Mouse (Mus musculus) layer of hippocampus, postnatal 25 days (tissue): ENCODE results near the gene 1810043G02Rik. TPM values are rescaled to one million over a fixed set of nuclear protein-coding genes. Genes with fewer than 3 reads are reported as not detected.
A peak's percentile ranks its signal among the peaks of the same experiment; 100 is the strongest.
"Not testable (repeated sequence)": the region's sequence is repeated elsewhere in the genome, so short reads cannot be mapped to it uniquely, and the experiment has no call there.

Experiments used
- DNase-seq, 2 experiments: peaks; one replicate each; pipeline ENCODE4 v3.0.0; 2022; ENCODE audit warnings: mixed read lengths in 2 of 2, low spot score in 1 of 2; ENCODE audit errors: extremely low spot score in 1 of 2
- total RNA-seq, 2 experiments: library from RNA; stranded (reverse); gene quantifications; 2 replicates each; pipeline ENCODE4 v1.2.3; 2021

1810043G02Rik gene
- 10 to 100 TPM; 31.3 to 39.8 TPM for total RNA-seq

DNA sequence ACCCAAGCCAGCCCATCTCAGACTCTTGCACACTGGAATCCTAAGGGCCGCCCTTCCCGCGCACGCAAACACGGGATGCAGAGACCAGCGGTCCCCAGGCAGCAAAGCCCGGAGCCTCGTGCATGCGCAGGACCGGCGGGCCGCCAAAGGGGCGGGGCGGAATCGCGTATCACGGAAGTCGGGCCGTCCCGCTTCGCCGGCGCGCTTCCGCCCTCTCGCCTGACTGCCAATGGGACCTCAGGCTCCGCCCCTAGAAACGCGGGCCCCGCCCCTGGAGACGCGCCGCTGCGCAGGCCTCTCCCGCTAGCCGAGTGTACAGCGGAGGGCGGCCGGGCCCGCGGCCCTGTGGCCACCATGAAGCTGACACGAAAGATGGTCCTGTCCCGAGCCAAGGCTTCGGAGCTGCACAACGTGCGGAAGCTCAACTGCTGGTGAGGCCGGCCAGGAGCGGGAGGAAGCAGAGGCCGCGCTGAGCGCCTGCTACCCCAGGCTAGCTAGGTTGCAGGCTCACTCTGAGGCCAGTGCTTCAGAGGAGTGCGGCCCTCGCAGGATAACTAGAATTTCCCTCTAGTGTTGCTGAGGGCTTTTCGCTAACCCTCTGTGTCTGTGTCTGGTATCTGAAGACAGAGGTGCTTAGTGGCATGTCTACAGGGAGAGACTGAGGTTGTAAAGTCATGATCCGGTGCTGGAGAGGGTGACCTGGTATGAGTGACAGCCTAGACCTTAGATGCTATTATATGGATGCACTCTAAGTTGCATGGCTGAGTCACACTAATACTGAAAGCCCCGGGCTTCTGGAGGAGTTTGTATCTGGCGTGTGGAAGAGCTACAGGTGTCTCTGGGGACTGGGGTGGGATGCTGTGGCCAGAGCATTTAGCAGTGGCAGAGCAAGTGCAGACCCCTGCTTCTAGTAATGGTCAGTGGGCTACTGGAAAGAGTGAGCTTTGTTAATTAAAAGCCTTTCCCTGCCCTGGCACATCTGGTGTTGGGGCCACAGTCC, at the start of gene 1810043G02Rik:
TSS of gene 1810043G02Rik (plus strand) at position 174 of the 1,000 bp plus-strand sequence.
- DNase-seq, result peak; percentile 99

DNA sequence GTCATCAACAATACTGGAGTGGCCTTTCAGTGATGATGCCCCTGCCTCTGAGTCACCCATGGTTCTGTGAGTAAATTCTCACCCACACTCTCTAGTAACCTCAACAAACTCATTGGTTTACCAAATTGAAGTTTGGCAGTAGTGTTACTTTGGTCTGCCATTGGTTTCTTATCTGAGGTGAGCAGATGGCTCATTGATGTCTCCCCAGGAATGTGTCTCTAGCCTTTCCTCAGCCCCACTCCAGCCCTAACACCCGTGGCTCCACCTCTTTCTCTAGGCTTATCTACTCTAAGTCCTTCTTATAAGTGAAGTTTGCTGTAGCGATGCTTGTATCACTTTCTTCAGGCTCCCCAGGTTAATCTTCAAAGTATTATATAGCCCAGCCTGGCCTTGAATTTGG, 38.6 kb upstream of the 1810043G02Rik start:
- DNase-seq, result no peak

DNA sequence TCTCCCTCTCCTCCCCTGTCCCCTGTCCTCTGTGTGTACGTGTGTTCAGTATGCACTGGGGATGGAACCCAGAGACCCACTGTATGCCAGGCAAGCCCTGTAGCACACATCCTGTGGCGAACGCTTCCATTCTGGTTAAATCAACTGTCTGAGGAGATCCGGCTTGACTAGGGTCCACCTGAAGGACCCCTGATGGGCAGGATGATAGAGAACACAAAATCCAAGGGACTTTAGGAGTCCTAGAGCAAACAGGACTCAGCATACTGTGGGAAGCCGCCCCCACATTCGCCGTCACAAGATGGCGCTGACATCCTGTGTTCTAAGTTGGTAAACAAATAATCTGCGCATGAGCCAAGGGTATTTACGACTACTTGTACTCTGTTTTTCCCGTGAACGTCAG, 27.9 kb upstream of the 1810043G02Rik start:
- not testable (repeated sequence) for DNase-seq

DNA sequence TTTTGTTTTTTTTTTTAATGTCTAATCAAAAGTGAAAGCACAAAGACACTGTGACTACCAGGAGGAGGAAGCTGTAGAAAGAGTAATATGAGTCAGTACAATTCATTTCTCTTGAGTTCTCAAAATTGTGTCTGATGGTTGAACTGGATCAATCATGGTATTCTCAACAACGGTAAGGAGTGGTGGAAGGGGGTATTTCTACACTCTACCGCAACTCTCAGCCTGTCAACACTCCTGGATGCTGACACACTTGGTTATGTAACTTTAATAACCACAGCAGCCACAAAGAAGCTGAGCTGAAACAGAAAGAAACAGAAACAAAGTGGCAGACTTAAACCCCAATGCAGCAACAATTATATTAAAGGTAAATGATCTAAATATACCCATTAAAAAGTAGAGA, 15.6 kb upstream of the 1810043G02Rik start:
- DNase-seq, result no peak

DNA sequence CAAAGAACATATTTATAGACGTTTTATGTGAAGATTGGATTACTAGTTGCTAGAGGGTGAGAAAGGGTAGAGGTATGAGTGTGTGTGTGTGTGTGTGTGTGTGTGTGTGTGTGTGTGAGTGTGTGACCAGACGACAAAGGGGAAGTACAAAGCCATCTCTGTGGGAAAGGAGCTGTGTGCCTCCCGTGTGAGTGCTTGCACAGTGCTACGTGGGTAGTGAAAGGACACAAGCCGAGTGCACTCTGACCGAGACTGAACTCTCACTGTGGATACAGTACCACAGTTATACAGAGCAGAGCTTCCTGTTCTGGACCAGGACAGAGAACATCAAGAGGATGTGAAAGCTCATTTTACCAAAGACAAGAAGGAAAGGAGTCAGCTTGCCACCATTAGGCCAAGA, 14.4 kb upstream of the 1810043G02Rik start:
- no peak for DNase-seq

DNA sequence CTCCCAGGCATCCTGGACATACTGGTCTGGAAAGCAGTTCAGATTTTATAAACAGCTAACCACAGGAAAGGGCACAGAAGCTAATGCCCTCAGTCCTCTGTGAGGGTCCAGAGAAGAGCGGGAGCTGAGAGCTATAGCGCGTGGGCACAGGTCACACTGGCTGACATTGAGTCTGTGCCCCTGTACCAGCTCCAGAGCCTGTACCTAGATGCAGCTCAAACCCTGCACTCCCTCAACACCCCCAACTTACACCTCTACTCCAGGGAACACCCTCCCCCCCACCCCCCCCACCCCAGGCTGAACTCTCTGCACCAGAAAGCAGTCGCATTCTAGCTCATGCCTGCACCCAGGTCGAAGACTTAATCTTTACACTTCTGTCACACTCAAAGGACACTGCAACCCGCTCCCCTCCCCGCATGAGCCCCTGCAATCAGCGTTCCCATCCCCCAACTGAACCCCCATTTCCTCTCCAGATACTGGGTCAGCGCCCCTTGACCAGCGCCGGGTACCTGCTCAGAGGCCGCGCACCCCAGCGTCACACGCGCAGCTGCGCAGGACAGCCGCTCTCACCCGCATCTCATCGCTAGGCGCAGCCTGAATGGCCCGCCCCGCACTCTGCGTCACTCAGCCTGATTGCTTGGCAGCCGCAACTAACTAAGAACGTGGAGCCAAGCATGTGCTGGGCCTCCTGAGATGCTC, 8.9 kb upstream of the 1810043G02Rik start:
- peak; percentile 54 to 60 for DNase-seq

DNA sequence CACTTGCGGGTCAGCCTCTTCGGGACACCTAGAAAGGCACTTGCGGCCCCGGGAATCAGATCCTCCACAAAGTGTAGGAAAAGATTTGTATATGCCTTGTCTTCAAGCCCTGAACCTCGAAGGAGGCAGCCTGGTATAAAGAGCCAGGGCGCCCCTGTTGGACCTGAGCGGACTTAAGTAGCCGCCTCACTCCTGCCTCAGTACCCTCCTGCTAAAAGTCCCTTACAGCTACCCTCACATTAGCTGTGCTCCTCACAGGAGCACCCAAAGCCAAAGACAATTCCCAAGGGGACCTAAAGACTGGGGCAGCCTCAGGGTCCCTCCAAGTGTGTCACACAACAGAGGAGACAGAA, 8.4 kb upstream of the 1810043G02Rik start:
- no peak for DNase-seq

DNA sequence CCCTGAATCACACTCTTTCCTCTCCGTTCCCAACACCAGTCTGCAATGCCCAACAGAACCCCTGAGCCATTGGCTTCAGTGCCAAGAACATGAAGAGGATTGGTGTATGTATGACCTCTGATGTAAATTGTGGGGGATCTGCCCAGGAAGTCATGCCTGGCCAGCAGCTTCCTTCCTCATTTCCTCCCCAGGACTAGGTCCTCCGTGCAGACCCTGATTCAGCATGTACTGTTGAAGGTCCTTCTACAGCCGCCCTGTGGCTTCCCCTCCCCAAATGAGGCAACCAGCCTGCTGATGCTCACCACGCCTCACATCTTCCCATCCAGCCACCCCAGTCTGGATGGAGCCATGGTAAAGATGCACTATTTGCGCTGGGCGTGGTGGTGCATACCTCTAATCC, 7.8 kb upstream of the 1810043G02Rik start, which contains the start of gene Trpm2:
TSS of gene Trpm2 (minus strand) at position 83 of the 400 bp plus-strand sequence.
- DNase-seq, result no peak

DNA sequence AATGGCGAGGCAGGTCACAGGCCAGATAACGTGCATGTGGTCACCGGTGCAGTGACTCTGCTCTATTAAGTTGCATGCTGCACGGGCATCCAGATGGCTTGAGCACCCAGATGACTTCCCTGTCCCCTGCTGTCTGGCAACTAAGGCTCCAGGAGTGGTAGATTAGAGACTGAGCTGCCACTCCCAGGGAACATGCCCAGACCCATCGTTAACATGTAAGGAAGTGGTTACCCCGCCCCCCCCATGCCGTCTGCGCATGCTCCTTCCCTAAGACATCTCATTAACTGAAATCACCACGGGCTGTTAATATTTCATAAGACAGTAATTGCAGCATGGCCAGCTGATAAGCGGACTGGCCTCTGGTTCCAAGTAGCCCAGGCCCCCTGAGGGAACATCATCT, 7.1 kb upstream of the 1810043G02Rik start:
- no peak for DNase-seq

DNA sequence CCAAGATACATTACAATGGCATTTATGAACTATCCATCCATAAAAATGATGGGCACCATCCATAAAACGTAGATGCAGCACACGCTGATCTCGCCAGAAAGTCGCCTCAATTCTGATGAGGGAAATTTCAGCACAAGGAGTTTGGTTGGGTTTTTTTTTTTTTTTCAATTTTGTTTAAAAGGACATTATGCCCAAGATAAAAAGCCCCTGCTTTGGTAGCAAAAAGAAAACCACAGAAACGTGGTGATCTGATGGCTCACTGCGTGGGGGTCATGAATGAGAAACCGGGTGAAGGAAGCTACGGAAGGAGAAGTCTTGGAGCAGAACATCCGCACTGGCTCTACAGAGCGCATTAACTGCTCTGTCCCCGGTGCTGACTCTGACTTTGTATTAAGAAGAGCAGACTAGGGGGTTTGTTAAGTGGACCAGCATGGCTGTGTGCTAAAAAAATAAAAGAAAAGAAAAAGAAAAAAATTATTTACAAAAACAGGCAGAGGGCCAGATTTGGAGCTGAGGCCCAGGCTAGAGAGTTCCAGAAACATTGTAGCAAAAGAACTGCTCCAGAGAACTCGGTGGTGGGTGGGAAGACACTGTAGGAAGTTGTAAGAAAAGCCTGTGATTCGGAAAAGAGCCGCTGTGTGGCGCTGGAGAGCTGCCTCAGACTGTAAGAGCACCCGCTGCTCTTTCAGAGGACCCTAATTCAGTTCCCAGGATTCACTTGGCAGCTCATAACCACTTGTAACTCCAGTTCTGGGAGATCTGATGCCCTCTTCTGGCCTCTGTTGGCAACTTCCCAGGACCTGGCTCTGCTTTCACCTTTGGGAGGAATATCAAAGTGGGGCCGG, 6.4 kb upstream of the 1810043G02Rik start:
- peak in 1 of 2 experiments; percentile 51 for DNase-seq

DNA sequence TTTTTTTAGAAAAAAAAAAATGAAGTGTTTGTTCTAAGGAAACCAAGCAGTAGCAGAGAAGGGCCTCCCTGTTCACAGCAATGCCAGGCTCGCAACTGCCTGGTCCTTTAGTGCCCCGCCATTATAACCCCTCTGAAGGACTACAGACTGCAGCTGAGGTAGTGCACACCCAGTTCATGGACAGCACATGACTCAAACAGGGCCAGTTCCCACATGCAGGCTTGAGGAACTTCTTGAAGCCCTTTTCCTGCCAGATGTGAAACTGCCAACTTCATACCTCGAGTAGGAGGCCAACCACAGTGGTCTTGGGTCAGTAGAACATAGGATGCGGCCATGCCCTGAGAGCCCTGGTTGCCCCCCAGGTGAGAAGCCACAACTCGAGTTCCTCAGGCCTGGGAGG, 4.0 kb upstream of the 1810043G02Rik start:
- no peak for DNase-seq

DNA sequence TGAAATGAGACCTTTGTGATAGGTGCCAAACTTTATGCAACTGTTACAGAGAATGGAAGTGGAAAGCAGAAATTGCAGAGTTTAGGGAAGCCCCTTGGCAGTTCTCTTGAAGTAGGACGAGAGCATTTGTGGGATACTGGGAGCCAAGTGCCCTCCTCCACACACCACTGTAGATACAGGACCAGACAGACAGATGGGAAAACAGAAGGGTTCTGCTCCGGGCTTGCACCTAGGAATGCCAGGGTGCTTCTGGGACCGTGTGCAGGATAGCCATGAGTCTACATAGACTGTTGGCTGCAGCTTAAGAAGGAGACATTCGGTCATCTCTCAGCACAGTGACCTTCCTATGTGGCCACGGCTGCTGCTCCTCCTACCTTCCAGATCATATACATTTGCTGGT, 3.5 kb upstream of the 1810043G02Rik start:
- DNase-seq, result no peak

DNA sequence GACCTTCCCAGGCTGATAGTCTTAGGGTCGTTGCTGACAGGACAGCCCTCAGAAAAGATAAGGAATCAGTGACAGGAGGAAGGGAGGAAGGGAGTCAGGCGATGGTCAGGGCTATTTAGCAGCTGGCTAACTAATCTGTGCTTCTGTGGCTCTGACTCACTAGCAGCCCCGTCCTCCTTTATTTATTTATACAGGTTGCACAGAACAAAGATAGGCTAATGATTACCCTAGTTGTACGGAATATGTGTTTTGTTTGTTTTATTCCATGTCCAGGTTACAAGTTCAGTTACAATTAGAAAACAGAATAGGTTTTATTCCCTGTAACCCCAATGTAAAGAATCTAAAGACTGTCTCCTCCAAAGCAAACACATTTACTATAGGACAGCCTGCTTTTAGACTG, 2.7 kb upstream of the 1810043G02Rik start:
- no peak for DNase-seq

DNA sequence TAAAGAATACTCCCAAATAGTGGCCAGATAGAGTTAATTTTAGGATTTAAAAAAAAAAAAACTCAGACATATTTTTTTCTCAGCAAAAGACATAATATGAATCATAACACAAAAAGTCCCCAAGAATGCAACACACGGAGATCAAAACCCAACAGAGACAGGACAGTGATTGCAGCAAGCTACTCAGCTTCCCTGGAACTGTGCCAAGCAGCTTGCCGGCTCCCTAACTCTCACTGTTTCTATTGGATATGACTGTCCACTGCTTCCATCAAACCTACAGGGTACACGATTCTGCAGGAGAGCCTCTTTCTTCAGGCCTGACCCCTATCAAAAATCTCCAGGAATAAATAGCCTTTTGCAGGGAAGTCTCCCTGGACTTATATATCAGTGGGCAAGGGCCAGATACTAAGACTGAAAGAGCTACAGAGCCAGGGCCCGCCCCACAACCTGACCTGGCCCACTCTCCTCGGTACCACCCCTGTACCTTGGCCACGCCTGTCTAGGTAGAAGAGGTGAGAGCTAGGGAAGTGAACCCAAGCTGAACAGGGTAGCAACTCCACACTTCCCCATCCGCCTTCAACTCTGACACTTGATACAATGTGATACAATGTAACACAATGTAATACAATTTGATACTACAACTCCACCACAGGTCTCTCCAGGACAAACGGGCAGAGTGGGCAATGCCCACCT, 1.7 kb upstream of the 1810043G02Rik start:
- DNase-seq, result no peak

DNA sequence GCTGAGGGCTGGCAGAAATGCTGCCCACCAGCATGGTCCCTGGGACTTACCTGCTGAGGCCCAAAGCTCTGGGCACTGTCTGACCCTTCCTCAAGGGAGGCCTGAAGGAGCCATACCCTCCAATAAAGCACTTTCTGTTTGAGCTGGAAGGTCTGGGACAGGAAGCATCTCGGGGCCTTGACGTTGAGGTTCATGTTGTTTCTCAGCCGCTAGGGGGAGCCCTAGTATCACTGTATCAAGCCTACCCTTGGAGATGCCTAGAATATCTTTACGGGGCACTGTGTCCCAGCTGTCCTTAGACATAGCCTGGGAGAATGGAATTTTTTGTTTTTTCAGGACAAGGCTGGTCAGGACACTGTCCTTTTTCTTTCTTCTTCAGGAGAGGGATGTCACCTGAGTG, 6.3 kb downstream of the 1810043G02Rik start:
- peak in 1 of 2 experiments; percentile 82 for DNase-seq

DNA sequence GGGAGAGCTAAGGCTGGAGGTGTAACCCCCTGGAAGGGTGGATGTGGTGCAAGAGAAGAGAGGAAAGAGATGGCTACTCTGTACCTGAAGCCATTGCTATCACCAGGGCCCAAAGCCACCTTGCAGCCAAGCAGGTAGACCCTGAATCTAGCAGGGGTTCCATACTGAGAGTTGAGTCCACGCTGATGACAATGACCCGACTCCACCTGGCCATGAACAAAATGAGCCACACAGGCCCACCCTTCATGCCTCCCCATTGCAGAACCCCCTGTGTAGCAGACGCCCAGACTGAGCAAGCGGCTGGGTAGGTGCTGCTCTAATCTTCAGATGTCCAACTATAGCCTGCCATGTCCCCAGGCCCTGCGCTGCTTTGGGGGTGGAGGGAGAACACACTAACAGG, 7.5 kb downstream of the 1810043G02Rik start:
- no peak for DNase-seq

DNA sequence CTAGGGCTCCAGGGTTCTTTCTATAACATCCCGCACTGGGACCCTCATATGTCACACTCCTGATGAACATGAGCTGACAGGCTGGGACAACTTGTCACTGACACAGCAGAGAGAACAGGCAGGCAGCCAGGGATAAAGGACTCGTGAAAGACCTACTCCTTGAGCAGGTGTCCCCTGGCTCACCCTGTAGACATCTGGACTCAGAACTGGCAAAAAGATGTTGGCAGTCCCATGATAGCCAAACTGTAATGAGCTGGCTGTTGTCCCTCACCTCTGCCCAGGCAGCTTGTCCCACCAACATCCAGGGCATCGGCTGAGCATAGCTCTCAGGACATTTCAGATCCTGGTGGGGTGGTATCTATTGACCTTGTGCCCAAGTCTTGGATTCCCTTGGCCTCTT, 17.3 kb downstream of the 1810043G02Rik start:
- DNase-seq, result no peak

DNA sequence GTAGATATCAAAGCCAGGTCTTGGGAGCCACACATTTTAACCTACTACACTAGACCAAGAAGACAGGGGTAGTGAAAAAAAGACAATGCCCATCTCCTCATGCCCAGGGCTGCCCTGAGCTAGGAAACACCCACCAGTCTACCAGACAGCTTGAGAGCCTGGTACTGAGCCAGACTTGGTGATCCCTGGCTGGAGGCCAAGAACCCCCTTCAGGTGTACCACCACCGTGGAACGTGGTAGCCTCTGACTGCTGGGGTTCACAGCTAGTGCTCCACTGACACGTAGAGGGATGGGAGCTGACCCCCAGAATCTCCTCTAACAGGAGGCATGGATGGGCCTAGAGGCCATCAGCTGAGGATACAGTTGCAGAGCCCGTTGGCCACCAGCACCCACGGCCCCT, 21.9 kb downstream of the 1810043G02Rik start:
- no peak for DNase-seq

DNA sequence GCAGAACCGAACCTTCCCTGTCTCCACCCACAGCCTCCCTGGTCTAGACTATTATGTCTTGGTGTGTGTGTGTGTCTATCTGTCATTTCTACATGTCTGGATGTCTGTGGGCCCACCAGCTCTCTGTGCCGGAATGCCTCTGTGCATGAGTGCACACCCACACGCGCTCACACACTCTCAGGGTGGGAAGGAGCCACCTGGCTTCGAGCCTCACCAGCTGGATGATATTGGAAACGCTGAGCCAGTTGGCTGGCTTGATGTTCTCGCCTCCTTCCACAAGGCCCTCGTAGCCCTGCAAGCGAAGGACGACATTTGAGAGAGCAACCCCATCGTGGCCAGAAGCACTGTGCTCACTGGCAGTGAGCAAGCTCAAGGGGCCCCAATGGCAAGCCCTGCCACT, 23.5 kb downstream of the 1810043G02Rik start:
- peak; percentile 65 to 69 for DNase-seq

DNA sequence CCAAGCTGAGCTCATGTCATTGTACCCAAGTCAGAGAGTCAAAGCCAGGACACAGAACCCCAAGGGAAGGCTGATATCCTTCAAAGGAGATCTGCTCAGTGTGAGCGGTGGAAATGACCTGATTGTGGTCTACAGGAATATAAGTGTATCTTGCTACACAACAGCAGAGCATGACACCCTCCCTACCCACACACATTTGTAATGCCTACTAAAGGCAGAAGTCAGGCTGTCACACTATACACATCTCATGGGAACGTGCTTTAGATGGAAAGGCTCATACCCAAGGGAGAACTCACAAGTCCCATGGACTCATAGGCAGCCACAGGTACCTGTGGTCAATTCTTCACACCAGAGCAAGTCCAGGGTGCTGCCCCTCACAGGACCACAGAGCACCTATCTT, 24.0 kb downstream of the 1810043G02Rik start:
- no peak for DNase-seq
